Mouse (Mus musculus) heart, postnatal 14 days (tissue): ENCODE measurements around the gene Olfr53. TPM values are rescaled to one million over a fixed set of nuclear protein-coding genes. Genes with fewer than 3 reads are reported as not detected.
"Not testable (repeated sequence)": the region's sequence is repeated elsewhere in the genome, so short reads cannot be mapped to it uniquely, and the experiment has no call there.

Experiments used
- DNase-seq, 2 experiments: peaks; one replicate each; pipeline ENCODE4 v3.0.0; 2021 to 2022
- intact Hi-C: fragments of 180-260 bp; cut with DNase I; formaldehyde crosslinking; loops from one replicate; pipeline ENCODE4 v1.15.1; 2025
- long read RNA-seq, 2 experiments: library from polyadenylated mRNA; stranded (forward); transcript quantifications; one replicate each; pipeline ENCODE4 v2.0.0; 2021
- total RNA-seq, 2 experiments: library from RNA; stranded (reverse); gene quantifications; 2 replicates each; pipeline ENCODE4 v1.2.3; 2021

Olfr53 gene
- total RNA-seq = not detected
- long read RNA-seq, experiment 1 = 0 reads
- long read RNA-seq, experiment 2 = 0 reads

DNA sequence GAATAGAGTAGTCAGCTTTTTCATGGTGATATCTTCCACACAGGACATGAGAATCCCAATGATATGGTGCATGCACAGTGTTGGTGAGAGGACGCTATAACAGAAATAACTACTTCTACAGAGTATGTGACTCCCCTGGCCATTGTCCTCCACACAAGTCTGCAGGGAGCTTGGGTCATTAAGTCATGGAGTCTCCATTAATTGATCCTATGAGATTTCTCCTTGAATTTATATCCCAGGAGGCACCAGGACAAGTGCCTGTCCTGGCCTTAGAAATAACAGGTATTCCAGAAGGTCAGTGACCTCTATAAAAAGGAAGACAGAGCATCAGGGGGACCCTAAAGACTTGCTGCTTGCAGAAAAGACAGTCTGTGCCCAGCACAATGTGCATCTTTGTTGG lies at the start of gene Olfr53:
Gene Olfr53, plus strand, starts transcription at position 301 of the 400 bp plus-strand sequence.
- DNase-seq = no peak
- intact Hi-C loops = loop anchor here (1.0 kb wide), 1 partner anchor 36 kb away; no protein-coding TSS in a partner anchor

- intact Hi-C loops, DNase-seq: not testable (repeated sequence)
Measured at GRCm38 (mm10) chr7:140600969-140601368, 45.3 kb upstream of the Olfr53 start, which contains the start of gene Olfr46. Gene Olfr46 (plus strand): TSS chr7:140601269.

- intact Hi-C loops, DNase-seq: not testable (repeated sequence)
Measured at GRCm38 (mm10) chr7:140628670-140629069, 17.6 kb upstream of the Olfr53 start, which contains the start of gene Olfr61. Gene Olfr61 (plus strand): TSS chr7:140628970.

GRCm38 (mm10) chr7:140630559-140630958 lies 15.7 kb upstream of the Olfr53 start:
- intact Hi-C loops = no loop called here
- DNase-seq = no peak

GRCm38 (mm10) chr7:140659630-140660029 lies 13.4 kb downstream of the Olfr53 start, which contains the start of gene Olfr539:
Gene Olfr539 (plus strand): TSS chr7:140659930.
- no peak for DNase-seq
- intact Hi-C loops = no loop called here

DNA sequence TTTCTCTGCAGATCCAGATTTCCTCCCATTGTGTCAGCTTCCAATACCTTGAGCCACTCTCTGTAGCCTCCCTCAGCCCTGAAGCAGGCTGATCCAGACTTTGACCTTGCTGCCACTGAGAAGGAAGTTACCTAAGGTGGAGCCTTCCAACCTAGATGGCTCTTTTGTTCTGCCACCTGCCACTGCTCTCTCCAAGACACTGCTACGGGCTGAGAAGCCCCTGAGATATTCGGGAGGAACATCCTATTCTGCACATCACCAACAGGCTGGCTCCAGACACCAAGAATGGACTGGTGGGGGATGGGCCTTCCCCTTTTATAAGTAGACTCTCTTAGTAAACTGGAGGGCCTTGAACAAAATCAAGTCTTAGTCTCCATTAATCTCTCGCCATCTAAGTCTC lies 24.4 kb downstream of the Olfr53 start:
- intact Hi-C loops, DNase-seq: not testable (repeated sequence)

- intact Hi-C loops = no loop called here
- DNase-seq = no peak
Measured at GRCm38 (mm10) chr7:140675863-140676262, 29.6 kb downstream of the Olfr53 start.

DNA sequence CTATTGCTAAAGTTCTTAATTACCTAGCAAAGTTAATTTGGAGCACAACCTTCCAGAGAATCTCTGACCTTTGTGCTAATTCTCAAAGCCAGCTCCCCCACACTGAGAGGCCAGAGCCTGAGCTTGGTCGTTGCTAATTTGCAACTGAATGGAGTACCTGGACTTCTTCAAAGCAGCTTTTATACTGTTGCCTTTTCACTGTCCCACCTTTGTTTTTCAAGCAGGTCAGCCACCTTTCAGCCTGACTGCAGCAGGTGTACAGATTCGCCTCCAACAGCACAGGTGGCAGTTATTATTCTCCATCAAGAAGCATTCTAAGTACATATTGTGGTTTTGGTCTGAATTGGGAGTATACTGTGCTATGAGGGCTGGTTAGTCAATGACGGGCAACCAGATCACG lies 33.3 kb downstream of the Olfr53 start:
- intact Hi-C loops, DNase-seq: not testable (repeated sequence)

DNA sequence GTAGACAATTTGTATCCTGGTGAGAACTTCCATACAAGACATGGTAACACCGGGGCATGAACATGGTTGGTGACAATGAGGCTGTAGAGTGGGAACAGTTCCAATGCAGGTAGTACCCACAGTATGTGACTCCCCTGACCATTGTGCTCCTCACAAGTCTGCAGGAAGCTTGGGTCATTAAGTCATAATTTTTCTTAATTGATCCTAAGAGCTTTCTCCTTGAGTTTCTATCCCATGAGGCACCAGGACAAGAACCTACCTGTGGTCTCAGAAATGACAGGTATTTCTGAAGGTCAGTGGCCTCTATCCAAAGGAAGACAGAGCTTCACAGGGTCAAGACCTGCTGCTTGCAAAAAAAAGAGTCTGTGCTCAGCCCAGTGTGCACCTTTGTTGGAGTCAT lies 35.4 kb downstream of the Olfr53 start, which contains the start of gene Olfr45:
Gene Olfr45, plus strand, starts transcription at position 301 of the 400 bp plus-strand sequence.
- DNase-seq = no peak
- intact Hi-C loops = loop anchor here (1.0 kb wide), 1 partner anchor 35 kb away; the partner anchor contains the start of gene Olfr53

DNA sequence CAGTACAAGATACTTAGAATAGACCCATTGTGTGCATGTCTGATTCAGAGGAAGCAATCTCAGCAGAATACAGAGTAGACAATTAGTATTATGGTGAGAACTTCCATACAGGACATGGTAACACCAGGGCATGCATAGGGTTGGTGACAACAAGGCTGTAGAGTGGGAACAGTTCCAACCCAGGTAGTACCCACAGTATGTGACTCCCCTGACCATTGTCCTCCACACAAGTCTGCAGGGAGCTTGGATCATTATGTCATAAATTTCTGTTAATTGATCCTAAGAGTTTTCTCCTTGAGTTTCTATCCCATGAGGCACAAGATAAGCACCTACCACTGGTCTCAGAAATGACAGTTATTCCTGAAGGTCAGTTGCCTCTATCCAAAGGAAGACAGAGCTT lies 50.7 kb downstream of the Olfr53 start, which contains the start of gene Olfr541:
Gene Olfr541, plus strand, starts transcription at position 301 of the 400 bp plus-strand sequence.
- no peak for DNase-seq
- intact Hi-C loops = no loop called here

Other genes with a start within 250 kb of the Olfr53 start
- not detected for gene Olfr531, start 243.5 kb upstream of the Olfr53 start, total RNA-seq
- not detected for gene Olfr532, start 224.8 kb upstream of the Olfr53 start, total RNA-seq
- gene Olfr533, start 183.1 kb upstream of the Olfr53 start, total RNA-seq = not detected
- gene Olfr535, start 162.2 kb upstream of the Olfr53 start, total RNA-seq = not detected
- gene Olfr536, start 139.1 kb upstream of the Olfr53 start, total RNA-seq = not detected
- not detected for gene Olfr538, start 78.6 kb upstream of the Olfr53 start, total RNA-seq
- not detected for gene Olfr46, start 45.2 kb upstream of the Olfr53 start, total RNA-seq
- gene Olfr61, start 17.5 kb upstream of the Olfr53 start, total RNA-seq = not detected
- gene Olfr539, start 13.5 kb downstream of the Olfr53 start, total RNA-seq = not detected
- not detected for gene Olfr45, start 35.5 kb downstream of the Olfr53 start, total RNA-seq
- gene Olfr541, start 50.8 kb downstream of the Olfr53 start, total RNA-seq = not detected
- 1 to 10 TPM in 1 of 2 experiments, under 1 TPM in 1; 0.93 to 5.7 TPM for gene Cyp2e1, start 117.3 kb downstream of the Olfr53 start, total RNA-seq
- not detected for gene Syce1, start 141.4 kb downstream of the Olfr53 start, total RNA-seq
- under 1 TPM; 0.22 to 0.36 TPM for gene Zfp941, start 175.7 kb downstream of the Olfr53 start, total RNA-seq
- not detected for gene Urah, start 188.6 kb downstream of the Olfr53 start, total RNA-seq
- gene Scgb1c1, start 199.1 kb downstream of the Olfr53 start, total RNA-seq = 1 to 10 TPM; 6.2 to 8.4 TPM
- gene Odf3, start 201.4 kb downstream of the Olfr53 start, total RNA-seq = not detected
- not detected for gene Gm45785, start 209.9 kb downstream of the Olfr53 start, total RNA-seq
- 10 to 100 TPM; 23.7 to 24.5 TPM for gene Ric8a, start 210.5 kb downstream of the Olfr53 start, total RNA-seq
- 10 to 100 TPM; 11.3 to 12.5 TPM for gene Bet1l, start 211.1 kb downstream of the Olfr53 start, total RNA-seq
- gene Psmd13, start 235.5 kb downstream of the Olfr53 start, total RNA-seq = 10 to 100 TPM; 92.6 to 92.8 TPM
- gene Sirt3, start 235.9 kb downstream of the Olfr53 start, total RNA-seq = 10 to 100 TPM; 54.6 to 56.2 TPM